Mouse (Mus musculus) ES-E14 (cell line): ENCODE results near the gene Pinlyp.

ENCODE experiments used
- CHD2 ChIP-seq: IDR thresholded peaks from 2 replicates; pipeline ENCODE4 v1.6.1; 2014; ENCODE audit warnings: mild to moderate bottlenecking, low read depth, low read length, inconsistent platforms
- HCFC1 ChIP-seq: IDR thresholded peaks from 2 replicates; pipeline ENCODE4 v1.6.1; 2012; ENCODE audit warnings: low read length, inconsistent platforms, borderline replicate concordance; ENCODE audit not compliant: insufficient read depth
- MAFK ChIP-seq: IDR thresholded peaks from 2 replicates; pipeline ENCODE4 v1.6.1; 2014; ENCODE audit warnings: mild to moderate bottlenecking, low read depth, low read length, inconsistent platforms; ENCODE audit not compliant: insufficient read depth
- ZC3H11A ChIP-seq: IDR thresholded peaks from 2 replicates; pipeline ENCODE4 v1.6.1; 2012; ENCODE audit warnings: low read depth, mild to moderate bottlenecking, inconsistent platforms, low read length, borderline replicate concordance
- ZNF384 ChIP-seq: IDR thresholded peaks from 2 replicates; pipeline ENCODE4 v1.6.1; 2012; ENCODE audit warnings: low read depth, low read length, inconsistent platforms

DNA sequence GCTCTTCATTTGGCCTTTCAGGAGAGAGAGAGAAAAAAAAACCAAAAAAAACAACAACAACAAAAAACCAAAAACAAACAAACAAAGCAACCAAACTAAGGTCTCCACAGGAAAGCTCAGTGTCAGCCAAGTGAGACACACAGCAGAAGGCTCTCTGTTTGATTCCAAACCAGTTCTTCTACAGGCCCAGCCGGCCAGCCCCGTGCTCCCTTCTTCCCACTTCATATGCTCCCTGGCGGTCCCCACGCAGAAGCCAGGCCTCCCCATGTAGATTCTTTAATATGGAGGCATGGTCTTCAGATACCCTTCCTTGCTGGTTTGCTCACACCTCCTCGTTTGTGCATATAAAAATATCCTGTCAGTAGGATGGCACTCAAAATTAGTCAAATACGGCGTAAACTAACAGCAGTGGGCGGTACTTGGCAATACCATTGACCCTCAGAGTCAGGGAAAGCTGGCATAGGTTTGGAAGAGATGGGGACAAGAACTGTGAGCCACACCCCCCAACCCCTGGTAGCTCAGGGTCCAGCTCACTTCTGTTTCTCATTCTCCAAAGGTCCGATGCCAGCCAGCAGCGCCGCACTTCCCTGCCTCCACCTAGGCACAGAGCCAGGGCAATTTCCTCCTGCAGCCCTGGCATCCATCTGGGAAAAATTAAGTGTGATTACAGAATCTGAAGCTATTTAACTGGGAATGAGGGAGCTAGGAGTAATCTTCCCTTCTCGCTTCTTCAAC lies 20.1 kb downstream of the Pinlyp start:
- TF ChIP-seq MAFK (no peak), ZNF384 (no peak), HCFC1 (no peak), CHD2 (no peak), ZC3H11A (no peak)
